Mouse (Mus musculus): ENCODE measurements around the gene Hgd.

DNA sequence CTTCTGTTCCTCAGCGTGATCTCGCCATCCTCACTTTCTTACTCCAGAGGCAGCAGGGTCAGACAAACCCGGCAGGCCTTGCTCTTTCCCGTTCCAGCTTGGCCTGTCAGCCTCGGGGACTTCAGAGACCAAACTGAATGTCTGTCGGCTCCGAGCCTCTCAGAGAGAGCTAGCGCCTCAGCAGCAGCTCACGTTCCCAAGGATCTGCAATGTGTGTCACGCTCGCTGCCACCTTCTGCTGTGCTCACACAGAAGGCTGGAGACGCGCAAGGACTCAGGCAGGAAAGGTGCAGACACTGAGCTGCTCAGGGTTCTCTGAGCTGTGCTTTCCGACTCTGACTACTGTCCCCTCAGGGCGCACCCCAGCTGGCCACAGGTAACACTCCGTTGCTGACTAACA, 67.1 kb downstream of the Hgd start:
- TF ChIP-seq EP300 (optimal IDR thresholded peaks at IDR 0.05) (no peak), CTCF (IDR thresholded peaks at IDR 0.05; ENCODE audit: low read depth) (no peak)

Measured in stomach, postnatal 0 days (tissue).